Mouse (Mus musculus): ENCODE measurements around the gene Ptprm. TPM values are rescaled to one million over a fixed set of nuclear protein-coding genes. Genes with fewer than 3 reads are reported as not detected.

Gene Ptprm
- polyA plus RNA-seq, 1 experiment: 28.1 TPM

DNA sequence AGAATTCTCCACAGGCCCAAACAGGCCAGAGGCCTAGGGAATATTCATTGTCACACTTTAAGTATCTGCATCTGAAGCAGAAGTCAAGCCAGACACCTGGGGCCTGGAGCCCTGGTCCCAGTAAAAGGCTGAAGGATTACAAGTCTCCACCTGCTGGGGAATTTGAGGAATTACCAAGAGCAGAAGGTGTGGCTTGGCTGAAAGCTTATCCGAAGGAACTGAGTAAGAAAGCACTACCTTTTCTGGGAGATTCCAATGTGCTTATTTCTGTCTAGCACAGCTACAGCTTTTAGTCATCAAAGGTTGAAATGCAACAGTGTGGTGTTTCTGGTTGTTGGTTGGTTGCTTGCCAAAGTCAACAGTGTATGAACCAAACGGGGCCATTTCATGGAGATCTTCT lies 178.4 kb downstream of the Ptprm start:
- TF ChIP-seq CTCF (IDR thresholded peaks at IDR 0.05; ENCODE audit: borderline replicate concordance, insufficient read depth, low read length) (no peak), POLR2A (IDR thresholded peaks at IDR 0.05; ENCODE audit: low read depth, low read length) (no peak)
- H3K27ac ChIP-seq (ENCODE audit: insufficient read depth, low read length): peak overlapping the region; percentile 71; the same call in 1 of the 2 replicates

DNA sequence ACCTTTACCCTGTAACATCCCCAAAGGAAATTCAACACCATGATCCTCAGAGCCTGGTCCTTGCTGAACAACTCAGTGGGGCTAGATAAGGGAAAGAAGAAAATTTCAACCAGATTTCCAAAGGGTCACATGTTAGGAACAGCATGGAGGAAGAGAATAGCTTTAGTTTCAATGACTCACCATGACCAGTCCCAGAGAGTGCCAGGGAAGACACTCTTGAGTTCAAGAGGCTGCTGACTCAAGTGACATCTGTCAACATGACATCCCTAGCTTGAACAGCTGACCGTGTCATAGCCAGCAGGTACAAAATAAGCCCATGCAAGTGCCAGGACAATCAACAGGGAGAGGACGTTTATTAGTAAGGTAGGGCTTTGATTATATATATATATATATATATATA lies 182.9 kb downstream of the Ptprm start:
- H3K4me3 ChIP-seq (ENCODE audit: insufficient read depth, low read length): no peak overlapping the region
- peaks cover 10% of the 10 kb centered on the region for H3K4me1 ChIP-seq (ENCODE audit: control insufficient read depth, insufficient read depth, low read length)
- TF ChIP-seq CTCF (IDR thresholded peaks at IDR 0.05; ENCODE audit: borderline replicate concordance, insufficient read depth, low read length): no peak
- no peak overlapping the region for H3K27ac ChIP-seq (ENCODE audit: insufficient read depth, low read length)

More for the DNA sequence above, 178.4 kb downstream of the Ptprm start:
- Histone ChIP-seq H3K4me3 (ENCODE audit: insufficient read depth, low read length) (no peak overlapping the region), H3K4me1 (ENCODE audit: control insufficient read depth, insufficient read depth, low read length) (peaks cover 12% of the 10 kb centered on the region)

DNA sequence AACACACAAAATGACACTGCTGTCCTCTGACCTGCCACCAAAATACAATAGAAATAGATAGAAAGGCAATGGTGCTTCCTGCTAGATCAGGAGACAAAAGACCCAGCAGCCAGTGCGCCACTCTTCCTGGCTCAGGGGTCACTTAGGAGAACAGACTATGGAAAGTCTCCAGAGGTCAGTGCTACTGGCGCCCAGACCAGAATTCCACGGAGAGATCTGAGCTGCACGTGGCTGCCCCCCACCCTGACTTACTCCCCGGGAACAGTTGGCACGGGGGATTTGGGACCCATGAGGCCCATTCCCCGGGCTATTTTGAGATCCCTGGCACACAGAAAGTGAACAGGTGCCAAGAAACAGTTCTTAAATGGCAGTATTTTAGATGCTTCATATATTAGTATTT lies 183.6 kb downstream of the Ptprm start:
- Histone ChIP-seq H3K27ac (ENCODE audit: insufficient read depth, low read length) (no peak overlapping the region), H3K4me3 (ENCODE audit: insufficient read depth, low read length) (no peak overlapping the region), H3K4me1 (ENCODE audit: control insufficient read depth, insufficient read depth, low read length) (peaks cover 5% of the 10 kb centered on the region)
- TF ChIP-seq CTCF (IDR thresholded peaks at IDR 0.05; ENCODE audit: borderline replicate concordance, insufficient read depth, low read length) (no peak), POLR2A (IDR thresholded peaks at IDR 0.05; ENCODE audit: low read depth, low read length) (no peak)

DNA sequence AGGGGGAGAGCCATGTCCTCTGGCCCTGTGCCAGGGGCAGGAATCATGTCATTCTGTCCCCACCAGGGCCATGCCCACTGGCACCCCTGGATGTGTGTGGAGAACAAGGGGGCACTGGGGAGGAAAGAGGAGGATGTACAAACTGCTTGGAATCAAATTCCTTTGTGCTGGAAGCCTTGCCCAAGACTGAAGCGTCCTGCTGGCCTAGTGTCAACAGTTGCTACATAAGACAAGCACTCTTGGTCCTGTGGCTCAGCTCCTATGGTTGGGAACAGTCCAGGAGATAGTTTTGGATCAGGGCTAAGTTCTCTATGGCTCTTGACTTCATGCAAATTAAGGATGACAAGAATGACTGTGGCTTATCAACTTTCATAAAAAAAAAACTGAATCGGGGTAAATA lies 188.4 kb downstream of the Ptprm start:
- TF ChIP-seq POLR2A (IDR thresholded peaks at IDR 0.05; ENCODE audit: low read depth, low read length): no peak
- TF ChIP-seq CTCF (IDR thresholded peaks at IDR 0.05; ENCODE audit: borderline replicate concordance, insufficient read depth, low read length): no peak
- H3K27ac ChIP-seq (ENCODE audit: insufficient read depth, low read length): no peak overlapping the region
- H3K4me3 ChIP-seq (ENCODE audit: insufficient read depth, low read length): no peak overlapping the region
- H3K4me1 ChIP-seq (ENCODE audit: control insufficient read depth, insufficient read depth, low read length): no peaks in the 10 kb centered on the region

DNA sequence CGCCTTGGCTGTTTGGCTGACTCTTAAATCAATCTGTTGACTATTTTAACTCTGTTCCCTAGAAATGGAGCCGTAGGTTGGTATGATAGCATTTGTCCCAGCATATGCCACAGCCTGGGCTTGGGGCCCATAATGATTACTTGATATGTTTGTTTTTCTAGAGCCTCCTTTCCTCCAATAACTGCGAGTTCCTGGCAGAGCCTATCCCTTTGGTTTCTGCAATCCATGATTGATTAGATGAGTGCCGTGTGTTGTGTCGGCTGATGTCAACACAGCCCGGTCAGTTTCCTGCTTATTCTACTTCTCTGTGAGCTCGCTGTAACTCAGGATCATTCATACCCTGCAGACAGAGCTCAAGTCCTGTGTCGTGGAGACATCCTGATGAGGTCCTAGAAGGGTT lies 194.6 kb downstream of the Ptprm start:
- no peak for TF ChIP-seq POLR2A (IDR thresholded peaks at IDR 0.05; ENCODE audit: low read depth, low read length)
- TF ChIP-seq CTCF (IDR thresholded peaks at IDR 0.05; ENCODE audit: borderline replicate concordance, insufficient read depth, low read length): no peak
- Histone ChIP-seq H3K27ac (ENCODE audit: insufficient read depth, low read length) (no peak overlapping the region), H3K4me1 (ENCODE audit: control insufficient read depth, insufficient read depth, low read length) (no peaks in the 10 kb centered on the region), H3K4me3 (ENCODE audit: insufficient read depth, low read length) (no peak overlapping the region)

DNA sequence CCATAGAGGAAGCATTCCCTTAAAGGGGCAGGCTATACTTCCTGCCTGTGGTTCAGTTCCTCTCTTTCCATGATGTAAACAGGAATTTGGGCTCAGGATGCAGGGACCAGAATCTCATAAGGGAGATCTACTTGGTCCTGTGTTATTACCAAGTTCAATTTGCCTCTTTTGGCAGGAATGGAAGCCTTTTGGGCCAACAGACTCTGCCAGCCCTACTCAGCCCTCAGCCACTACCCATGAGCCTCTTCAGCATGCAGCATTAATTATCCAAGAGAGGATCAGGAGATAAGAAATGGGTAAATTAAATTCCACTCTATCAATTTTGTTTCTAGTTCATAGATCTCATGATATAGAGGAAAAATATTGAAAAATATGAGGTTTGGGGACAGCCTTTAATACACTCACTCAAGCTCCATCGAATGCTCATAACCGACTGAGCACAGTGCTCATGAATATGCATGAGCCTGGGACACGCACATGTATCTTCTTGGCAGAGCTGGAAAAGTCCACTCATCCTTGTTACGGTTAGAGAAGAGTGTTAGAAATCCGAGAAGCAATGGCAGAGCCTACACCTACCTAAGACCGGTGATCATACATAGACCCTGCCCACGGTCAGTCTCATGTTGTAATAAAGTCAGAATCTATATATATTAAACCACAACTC lies 197.0 kb downstream of the Ptprm start:
- H3K27ac ChIP-seq (ENCODE audit: insufficient read depth, low read length): no peak overlapping the region

DNA sequence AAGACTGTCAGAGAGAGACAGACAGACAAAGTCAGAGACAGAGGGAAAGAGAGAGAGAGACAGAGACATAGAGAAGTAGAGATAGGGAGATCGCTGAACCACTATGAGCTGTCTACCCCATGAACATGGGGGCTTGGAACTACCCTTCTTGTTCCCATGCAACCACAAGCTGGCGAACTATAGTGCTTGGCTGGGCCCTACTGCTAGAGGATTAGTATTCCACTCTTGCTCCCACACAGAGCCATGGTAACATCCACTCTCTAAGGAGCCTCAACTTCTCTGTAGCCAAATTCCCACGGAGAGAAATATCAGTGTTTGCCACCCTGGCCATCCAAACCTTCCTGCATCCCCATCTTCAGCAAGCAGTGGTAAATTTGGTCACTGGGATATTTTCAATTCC lies 202.0 kb downstream of the Ptprm start:
- Histone ChIP-seq H3K4me1 (ENCODE audit: control insufficient read depth, insufficient read depth, low read length) (peaks cover 4% of the 10 kb centered on the region; the same call in 1 of the 2 replicates), H3K27ac (ENCODE audit: insufficient read depth, low read length) (no peak overlapping the region), H3K4me3 (ENCODE audit: insufficient read depth, low read length) (no peak overlapping the region)
- TF ChIP-seq POLR2A (IDR thresholded peaks at IDR 0.05; ENCODE audit: low read depth, low read length) (no peak), CTCF (IDR thresholded peaks at IDR 0.05; ENCODE audit: borderline replicate concordance, insufficient read depth, low read length) (no peak)

More for the DNA sequence above, 197.0 kb downstream of the Ptprm start:
- no peak for TF ChIP-seq CTCF (IDR thresholded peaks at IDR 0.05; ENCODE audit: borderline replicate concordance, insufficient read depth, low read length)
- no peak for TF ChIP-seq POLR2A (IDR thresholded peaks at IDR 0.05; ENCODE audit: low read depth, low read length)
- H3K4me3 ChIP-seq (ENCODE audit: insufficient read depth, low read length): no peak overlapping the region
- no peaks in the 10 kb centered on the region for H3K4me1 ChIP-seq (ENCODE audit: control insufficient read depth, insufficient read depth, low read length)

DNA sequence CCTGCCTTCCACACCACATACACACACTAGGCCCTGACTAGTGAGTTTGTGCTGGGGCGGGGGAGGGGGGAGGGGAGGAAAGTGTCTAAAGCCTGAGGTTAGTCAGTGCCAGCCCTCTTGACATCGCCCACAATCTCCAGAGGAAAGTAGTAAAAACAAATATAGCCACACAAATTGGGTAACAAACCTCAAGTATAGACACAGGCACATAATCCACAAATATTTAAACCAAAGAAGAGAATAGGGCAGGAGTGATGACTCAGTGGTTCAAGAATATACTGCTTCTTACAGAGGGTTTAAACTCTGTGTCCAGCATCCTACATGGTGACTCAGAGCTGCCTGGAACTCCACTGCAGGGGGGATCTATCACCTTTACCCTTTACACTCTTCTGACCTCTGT lies 203.8 kb downstream of the Ptprm start:
- Histone ChIP-seq H3K4me3 (ENCODE audit: insufficient read depth, low read length) (no peak overlapping the region), H3K4me1 (ENCODE audit: control insufficient read depth, insufficient read depth, low read length) (peaks cover 4% of the 10 kb centered on the region; the same call in 1 of the 2 replicates), H3K27ac (ENCODE audit: insufficient read depth, low read length) (peak overlapping the region; percentile 76)
- no peak for TF ChIP-seq CTCF (IDR thresholded peaks at IDR 0.05; ENCODE audit: borderline replicate concordance, insufficient read depth, low read length)
- no peak for TF ChIP-seq POLR2A (IDR thresholded peaks at IDR 0.05; ENCODE audit: low read depth, low read length)

DNA sequence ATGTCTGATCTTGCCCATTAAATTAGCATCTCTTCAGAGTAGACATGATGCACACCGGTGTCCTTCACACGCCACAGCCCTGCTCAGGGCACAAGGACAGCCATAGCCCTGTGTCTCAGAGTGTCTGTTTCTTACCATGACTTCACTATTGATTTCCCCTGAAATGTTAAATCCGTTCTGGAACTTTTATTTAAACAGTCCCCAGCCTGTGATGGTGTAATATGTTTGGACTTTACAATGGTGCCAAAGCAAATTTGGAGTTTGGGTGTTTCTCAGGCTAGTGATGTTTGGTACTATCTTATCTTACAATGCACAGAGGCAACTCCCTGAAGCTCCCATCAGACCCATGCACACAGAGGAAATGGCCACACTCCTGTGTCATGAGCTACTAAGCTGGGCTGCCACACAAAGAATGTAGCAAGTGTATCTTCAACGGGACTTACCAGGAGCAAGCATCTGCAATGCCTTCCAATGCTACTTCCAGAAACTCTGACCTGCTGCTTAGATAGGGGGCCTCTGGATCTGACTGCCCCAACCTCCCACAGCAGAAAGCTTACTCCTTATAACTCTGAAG lies 212.0 kb downstream of the Ptprm start:
- Histone ChIP-seq H3K27ac (ENCODE audit: insufficient read depth, low read length) (peak overlapping the region; percentile 80), H3K4me1 (ENCODE audit: control insufficient read depth, insufficient read depth, low read length) (0 out of 2 replicates have a peak, but pooled peaks cover 3% of the 10 kb centered on the region), H3K4me3 (ENCODE audit: insufficient read depth, low read length) (no peak overlapping the region)
- no peak for TF ChIP-seq CTCF (IDR thresholded peaks at IDR 0.05; ENCODE audit: borderline replicate concordance, insufficient read depth, low read length)

DNA sequence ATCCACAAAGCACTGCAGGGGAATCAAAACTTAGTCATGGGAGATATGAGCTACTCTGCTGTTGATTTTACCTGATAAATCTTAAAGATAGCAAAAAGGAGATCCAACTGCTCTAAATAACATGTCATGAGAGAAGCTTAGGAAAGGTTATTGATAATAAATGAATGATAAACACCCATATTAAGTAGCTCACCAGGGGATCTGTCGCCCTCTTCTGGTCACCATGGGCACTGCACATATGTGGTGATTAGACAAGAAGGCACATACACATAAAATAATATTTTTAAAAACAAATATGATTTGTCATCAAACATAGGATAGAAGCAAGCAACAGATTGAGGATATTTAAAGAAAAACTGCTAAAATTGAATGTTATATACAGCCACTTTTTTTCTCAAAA lies 213.8 kb downstream of the Ptprm start:
- 0 out of 2 replicates have a peak, but pooled peaks cover 3% of the 10 kb centered on the region for H3K4me1 ChIP-seq (ENCODE audit: control insufficient read depth, insufficient read depth, low read length)
- 0 out of 2 replicates have a peak, but pooled peaks have one; percentile 9 for TF ChIP-seq CTCF (IDR thresholded peaks at IDR 0.05; ENCODE audit: borderline replicate concordance, insufficient read depth, low read length)
- TF ChIP-seq POLR2A (IDR thresholded peaks at IDR 0.05; ENCODE audit: low read depth, low read length): no peak
- H3K4me3 ChIP-seq (ENCODE audit: insufficient read depth, low read length): no peak overlapping the region
- H3K27ac ChIP-seq (ENCODE audit: insufficient read depth, low read length): no peak overlapping the region

Data from embryonic fibroblast, embryonic 13.5 days (primary cell).